Comparison of ENCODE assay signal across 12 mouse cellular contexts in genomic region chr14:76221617-76222319, GRCm38 (mm10).
DNase-seq lines count a peak whose midpoint lies in the region; ATAC-seq and TF ChIP-seq lines count a peak whose summit lies in the region.
"Had no signal": no experiment of that assay in that cellular context is flagged by ENCODE, and none has a peak within 500 bp of the region (broad histone marks: within the 10 kb centered on the region; RNA-seq: fewer than 3 reads in every experiment).

No protein-coding gene starts in this region.

- H3K4me1 ChIP-seq in kidney, postnatal 0 days (replicated peaks; ENCODE audit: insufficient read depth, low read length) = 0 out of 2 replicates have a peak, but pooled peaks cover 3% of the 10 kb centered on the region
- H3K4me1 ChIP-seq in embryonic facial prominence, embryonic 10.5 days = peaks cover 46% of the 10 kb centered on the region
- H3K4me1 ChIP-seq in hindbrain, embryonic 11.5 days (replicated peaks; ENCODE audit: control insufficient read depth, insufficient read depth, low read length) = no peaks in the 10 kb centered on the region
- H3K4me1 ChIP-seq in midbrain, embryonic 13.5 days (replicated peaks) = peaks cover 22% of the 10 kb centered on the region
- H3K4me1 ChIP-seq: megakaryocyte, embryonic 14.5 days had no signal

- no peak for ATAC-seq in kidney, postnatal 0 days (replicated peaks; ENCODE audit: low FRiP score, low read depth)
- ATAC-seq in hindbrain, embryonic 11.5 days (ENCODE audit: low FRiP score) = peak; percentile 71
- ATAC-seq in midbrain, embryonic 13.5 days = peak; percentile 84

- peak overlapping the region; percentile 5; the same call in 1 of the 2 replicates for H3K27ac ChIP-seq in kidney, postnatal 0 days
- H3K27ac ChIP-seq in embryonic facial prominence, embryonic 10.5 days (replicated peaks) = peak overlapping the region; percentile 5; the same call in 1 of the 2 replicates
- H3K27ac ChIP-seq in hindbrain, embryonic 11.5 days (ENCODE audit: low read depth, low read length) = peak overlapping the region; percentile 52
- peak overlapping the region; percentile 67; the same call in 1 of the 2 replicates for H3K27ac ChIP-seq in midbrain, embryonic 13.5 days
- H3K27ac ChIP-seq: heart, embryonic 13.5 days had no signal

- H3K36me3 ChIP-seq in kidney, postnatal 0 days (ENCODE audit: insufficient read depth, low read length) = no peaks in the 10 kb centered on the region
- no peaks in the 10 kb centered on the region for H3K36me3 ChIP-seq in embryonic facial prominence, embryonic 10.5 days (replicated peaks)
- H3K36me3 ChIP-seq in hindbrain, embryonic 11.5 days (ENCODE audit: control insufficient read depth, insufficient read depth, low read length) = no peaks in the 10 kb centered on the region
- no peaks in the 10 kb centered on the region for H3K36me3 ChIP-seq in midbrain, embryonic 13.5 days
- H3K36me3 ChIP-seq: heart, embryonic 13.5 days had no signal

- TF ChIP-seq CTCF in kidney, postnatal 0 days (IDR thresholded peaks at IDR 0.05; ENCODE audit: low read depth) = no peak

- WGBS in kidney, postnatal 0 days = 36% methylated on average over 10 of the region's 10 CpGs
- WGBS in embryonic facial prominence, embryonic 10.5 days = 45% methylated on average over 10 of the region's 10 CpGs
- 32% methylated on average over 10 of the region's 10 CpGs for WGBS in hindbrain, embryonic 11.5 days
- WGBS in midbrain, embryonic 13.5 days = 14% methylated on average over 10 of the region's 10 CpGs

- H3K27me3 ChIP-seq in kidney, postnatal 0 days (ENCODE audit: insufficient read depth, low read length) = no peaks in the 10 kb centered on the region
- H3K27me3 ChIP-seq in embryonic facial prominence, embryonic 10.5 days (replicated peaks; ENCODE audit: low read depth, poor library complexity, severe bottlenecking) = no peaks in the 10 kb centered on the region; the same call in 1 of the 2 replicates
- H3K27me3 ChIP-seq in hindbrain, embryonic 11.5 days (ENCODE audit: control insufficient read depth, insufficient read depth, low read length) = no peaks in the 10 kb centered on the region
- H3K27me3 ChIP-seq in midbrain, embryonic 13.5 days = no peaks in the 10 kb centered on the region
- H3K27me3 ChIP-seq: heart, embryonic 13.5 days had no signal

- peak; percentile 38 for DNase-seq in kidney, postnatal 0 days (ENCODE audit: low spot score)
- DNase-seq in kidney, adult 8-10 months = no peak
- peak; percentile 42 for DNase-seq in embryonic facial prominence, embryonic 10.5 days (ENCODE audit: low spot score)
- peak; percentile 46 for DNase-seq in hindbrain, embryonic 11.5 days (ENCODE audit: low spot score)
- no peak for DNase-seq in spleen, postnatal 10 days (ENCODE audit: low spot score in 2 of 2)
- no peak for DNase-seq in right cerebral cortex, postnatal 10 days (ENCODE audit: low spot score in 2 of 2)
- no peak for DNase-seq in kidney, postnatal 25 days
- DNase-seq: cerebellum, postnatal 14 days; thymus, postnatal 14 days had no signal

- H3K4me2 ChIP-seq in kidney, postnatal 0 days (ENCODE audit: low read length) = no peak overlapping the region
- H3K4me2 ChIP-seq in hindbrain, embryonic 11.5 days (replicated peaks; ENCODE audit: low read depth, low read length) = no peak overlapping the region
- no peak overlapping the region for H3K4me2 ChIP-seq in midbrain, embryonic 13.5 days (replicated peaks)
- H3K4me2 ChIP-seq: heart, embryonic 13.5 days had no signal

- H3K9ac ChIP-seq in kidney, postnatal 0 days (ENCODE audit: low read depth, low read length) = no peak overlapping the region
- no peak overlapping the region for H3K9ac ChIP-seq in hindbrain, embryonic 11.5 days (ENCODE audit: low read depth, low read length)
- H3K9ac ChIP-seq in midbrain, embryonic 13.5 days (replicated peaks) = no peak overlapping the region
- H3K9ac ChIP-seq: heart, embryonic 13.5 days had no signal

- no peak overlapping the region for H3K4me3 ChIP-seq in kidney, postnatal 0 days (replicated peaks; ENCODE audit: low read depth, low read length)
- H3K4me3 ChIP-seq in embryonic facial prominence, embryonic 10.5 days = no peak overlapping the region
- no peak overlapping the region for H3K4me3 ChIP-seq in hindbrain, embryonic 11.5 days (ENCODE audit: low read depth, low read length)
- no peak overlapping the region for H3K4me3 ChIP-seq in midbrain, embryonic 13.5 days (replicated peaks)
- H3K4me3 ChIP-seq: heart, embryonic 13.5 days; megakaryocyte, embryonic 14.5 days had no signal

- H3K9me3 ChIP-seq in kidney, postnatal 0 days (replicated peaks; ENCODE audit: low read length) = no peaks in the 10 kb centered on the region
- 0 out of 2 replicates have a peak, but pooled peaks cover 4% of the 10 kb centered on the region for H3K9me3 ChIP-seq in embryonic facial prominence, embryonic 10.5 days
- H3K9me3 ChIP-seq in hindbrain, embryonic 11.5 days (ENCODE audit: control insufficient read depth, low read length) = no peaks in the 10 kb centered on the region
- H3K9me3 ChIP-seq in midbrain, embryonic 13.5 days = peaks cover 13% of the 10 kb centered on the region; the same call in 1 of the 2 replicates

Comparison
In these comparisons a context has a peak if more than half of its experiments do, and no peak if none do; other contexts are left out.
1. DNase-seq: peak in kidney, postnatal 0 days (single experiment), embryonic facial prominence, embryonic 10.5 days (single experiment) and hindbrain, embryonic 11.5 days (single experiment); none in kidney, adult 8-10 months (0 of 2), spleen, postnatal 10 days (0 of 2), right cerebral cortex, postnatal 10 days (0 of 2) and kidney, postnatal 25 days (0 of 2).
2. H3K27ac ChIP-seq: peak in every context shown above with its lines; median percentile 67 in midbrain, embryonic 13.5 days; 52 in hindbrain, embryonic 11.5 days; 5 in kidney, postnatal 0 days; 5 in embryonic facial prominence, embryonic 10.5 days.